Mouse (Mus musculus): ENCODE results near the gene Hsdl2. TPM values are rescaled to one million over a fixed set of nuclear protein-coding genes. Genes with fewer than 3 reads are reported as not detected.

Hsdl2 gene
- polyA plus RNA-seq, 1 experiment, result 21.3 TPM

DNA sequence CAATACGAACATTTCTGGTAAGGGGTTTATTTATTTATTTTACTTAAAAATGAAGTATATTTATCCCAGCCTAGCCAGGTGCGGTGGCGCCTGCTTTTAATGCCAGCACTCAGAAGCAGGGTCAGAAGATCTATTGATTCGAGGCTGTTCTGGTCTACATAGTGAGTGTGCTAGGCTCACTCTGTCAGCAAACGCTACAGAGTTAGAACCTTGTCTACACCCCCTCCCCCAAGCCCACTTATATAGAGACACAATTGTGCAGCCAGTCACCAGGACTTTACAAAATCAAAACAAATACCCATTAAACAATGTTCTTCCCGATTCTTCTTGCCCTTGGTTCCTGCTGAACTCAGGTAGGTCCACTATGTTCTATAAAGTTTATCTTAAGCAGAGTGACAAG is 823 bp downstream of the Hsdl2 start:
- peak overlapping the region; percentile 78 for H3K4me3 ChIP-seq (ENCODE audit: insufficient read depth, low read length)
- TF ChIP-seq CTCF (IDR thresholded peaks at IDR 0.05; ENCODE audit: borderline replicate concordance, insufficient read depth, low read length) (no peak), POLR2A (IDR thresholded peaks at IDR 0.05; ENCODE audit: low read depth, low read length) (no peak)
- peaks cover 7% of the 10 kb centered on the region; the same call in 1 of the 2 replicates for H3K4me1 ChIP-seq (ENCODE audit: control insufficient read depth, insufficient read depth, low read length)
- H3K27ac ChIP-seq (ENCODE audit: insufficient read depth, low read length), result no peak overlapping the region

DNA sequence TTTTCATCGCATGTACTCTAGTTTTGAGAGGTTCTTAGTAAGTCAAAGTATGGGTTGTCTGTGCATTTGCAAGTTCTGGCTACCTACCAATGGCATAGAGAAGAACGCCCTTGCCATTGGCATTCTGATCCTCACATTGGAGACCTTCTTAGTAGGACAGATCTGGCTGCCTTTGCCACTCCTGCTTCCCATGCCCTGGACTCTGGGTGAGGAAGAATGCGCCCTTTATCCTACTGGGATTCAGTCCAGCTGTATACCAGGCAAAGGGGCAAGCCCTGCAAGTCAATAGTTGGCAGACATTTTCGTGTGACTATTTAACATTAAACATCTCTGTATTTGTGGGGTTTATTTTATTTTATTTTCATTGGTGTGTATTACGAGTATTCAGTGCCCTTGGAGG is 3.7 kb downstream of the Hsdl2 start:
- TF ChIP-seq CTCF (IDR thresholded peaks at IDR 0.05; ENCODE audit: borderline replicate concordance, insufficient read depth, low read length) (no peak), POLR2A (IDR thresholded peaks at IDR 0.05; ENCODE audit: low read depth, low read length) (no peak)
- H3K4me3 ChIP-seq (ENCODE audit: insufficient read depth, low read length), result no peak overlapping the region
- H3K27ac ChIP-seq (ENCODE audit: insufficient read depth, low read length), result no peak overlapping the region
- H3K4me1 ChIP-seq (ENCODE audit: control insufficient read depth, insufficient read depth, low read length), result peaks cover 4% of the 10 kb centered on the region; the same call in 1 of the 2 replicates

GRCm38 (mm10) chr4:59587215-59587871 is 6.0 kb downstream of the Hsdl2 start:
- TF ChIP-seq CTCF (IDR thresholded peaks at IDR 0.05; ENCODE audit: borderline replicate concordance, insufficient read depth, low read length) (no peak), POLR2A (IDR thresholded peaks at IDR 0.05; ENCODE audit: low read depth, low read length) (no peak)
- no peaks in the 10 kb centered on the region for H3K4me1 ChIP-seq (ENCODE audit: control insufficient read depth, insufficient read depth, low read length)
- H3K27ac ChIP-seq (ENCODE audit: insufficient read depth, low read length), result no peak overlapping the region
- no peak overlapping the region for H3K4me3 ChIP-seq (ENCODE audit: insufficient read depth, low read length)

DNA sequence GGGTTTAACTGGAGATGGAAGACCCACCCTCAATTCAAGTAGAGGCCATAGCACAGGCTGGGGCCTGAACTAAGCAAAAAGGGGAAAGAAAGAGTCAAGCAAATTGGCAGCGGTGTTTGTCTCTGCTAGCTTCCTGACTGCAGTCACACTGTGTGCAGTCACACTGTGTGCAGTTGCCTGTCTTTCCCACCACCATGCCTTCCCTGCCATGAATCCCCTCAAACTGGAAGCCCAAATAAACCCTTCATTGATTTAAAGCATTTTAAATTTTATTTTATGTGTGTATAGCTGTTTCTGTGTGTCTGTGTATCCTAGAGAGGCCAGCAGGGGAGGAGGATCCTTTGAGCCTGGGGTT is 6.5 kb downstream of the Hsdl2 start:
- no peak overlapping the region for H3K4me3 ChIP-seq (ENCODE audit: insufficient read depth, low read length)
- no peak for TF ChIP-seq CTCF (IDR thresholded peaks at IDR 0.05; ENCODE audit: borderline replicate concordance, insufficient read depth, low read length)
- no peak for TF ChIP-seq POLR2A (IDR thresholded peaks at IDR 0.05; ENCODE audit: low read depth, low read length)

DNA sequence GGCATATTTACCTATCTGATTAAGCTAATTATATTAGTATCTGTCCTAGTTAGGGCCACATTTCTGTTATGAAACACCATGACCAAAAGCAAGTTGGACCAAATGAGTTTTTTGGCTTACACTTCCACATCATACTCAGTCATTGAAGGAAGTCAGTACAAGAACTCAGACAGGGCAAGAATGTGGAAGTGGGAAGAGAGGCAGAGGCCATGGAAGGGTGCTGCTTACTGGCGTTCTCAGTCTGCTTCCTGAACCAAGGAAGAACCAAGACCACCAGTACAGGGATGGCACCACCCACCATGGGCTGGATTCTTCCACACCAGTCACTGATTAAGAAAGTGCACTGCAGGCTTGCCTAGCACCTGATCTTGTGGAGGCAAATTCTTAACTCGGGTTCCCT is 13.3 kb downstream of the Hsdl2 start:
- Histone ChIP-seq H3K4me1 (ENCODE audit: control insufficient read depth, insufficient read depth, low read length) (no peaks in the 10 kb centered on the region), H3K27ac (ENCODE audit: insufficient read depth, low read length) (no peak overlapping the region), H3K4me3 (ENCODE audit: insufficient read depth, low read length) (no peak overlapping the region)
- no peak for TF ChIP-seq CTCF (IDR thresholded peaks at IDR 0.05; ENCODE audit: borderline replicate concordance, insufficient read depth, low read length)
- no peak for TF ChIP-seq POLR2A (IDR thresholded peaks at IDR 0.05; ENCODE audit: low read depth, low read length)

More for the DNA sequence above, 6.5 kb downstream of the Hsdl2 start:
- Histone ChIP-seq H3K4me1 (ENCODE audit: control insufficient read depth, insufficient read depth, low read length) (no peaks in the 10 kb centered on the region), H3K27ac (ENCODE audit: insufficient read depth, low read length) (no peak overlapping the region)

DNA sequence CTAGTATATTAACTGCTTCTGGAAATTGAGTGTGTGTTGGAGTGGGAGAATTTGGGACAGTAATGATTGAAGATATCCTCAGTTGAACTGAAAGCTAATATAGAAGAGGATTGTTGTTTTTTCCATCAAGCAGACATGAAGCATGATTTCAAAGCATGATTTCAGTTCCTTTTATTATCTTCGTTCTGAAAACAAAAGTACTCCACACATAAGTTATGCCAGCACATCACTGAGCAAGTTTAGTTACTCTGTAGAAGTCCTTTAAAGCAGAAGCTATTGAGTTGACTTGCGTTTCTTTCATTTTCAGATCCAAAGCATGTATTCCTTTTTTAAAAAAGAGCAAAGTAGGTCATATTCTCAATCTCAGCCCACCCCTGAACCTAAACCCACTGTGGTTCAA is 15.2 kb downstream of the Hsdl2 start:
- Histone ChIP-seq H3K4me1 (ENCODE audit: control insufficient read depth, insufficient read depth, low read length) (no peaks in the 10 kb centered on the region), H3K27ac (ENCODE audit: insufficient read depth, low read length) (no peak overlapping the region), H3K4me3 (ENCODE audit: insufficient read depth, low read length) (no peak overlapping the region)
- TF ChIP-seq POLR2A (IDR thresholded peaks at IDR 0.05; ENCODE audit: low read depth, low read length), result no peak
- TF ChIP-seq CTCF (IDR thresholded peaks at IDR 0.05; ENCODE audit: borderline replicate concordance, insufficient read depth, low read length), result no peak

DNA sequence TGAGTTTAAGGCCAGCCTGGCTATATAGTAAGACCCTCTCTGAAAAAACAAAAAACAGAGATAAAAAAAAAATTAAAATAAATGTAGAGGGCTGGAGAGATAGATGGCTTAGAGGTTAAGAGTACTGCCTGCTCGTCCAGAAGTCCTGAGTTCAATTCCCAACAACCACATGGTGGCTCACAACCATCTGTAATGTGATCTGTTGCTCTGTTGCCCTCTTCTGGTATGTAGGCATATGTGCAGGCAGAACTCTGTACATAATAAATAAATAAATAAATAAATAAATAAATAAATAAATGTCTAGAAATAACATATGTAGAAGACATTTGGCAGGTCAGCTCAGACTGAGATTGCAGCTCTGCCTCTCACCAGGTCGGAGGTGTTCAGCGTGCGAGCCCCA is 21.3 kb downstream of the Hsdl2 start:
- Histone ChIP-seq H3K27ac (ENCODE audit: insufficient read depth, low read length) (no peak overlapping the region), H3K4me1 (ENCODE audit: control insufficient read depth, insufficient read depth, low read length) (no peaks in the 10 kb centered on the region), H3K4me3 (ENCODE audit: insufficient read depth, low read length) (no peak overlapping the region)
- TF ChIP-seq CTCF (IDR thresholded peaks at IDR 0.05; ENCODE audit: borderline replicate concordance, insufficient read depth, low read length) (no peak), POLR2A (IDR thresholded peaks at IDR 0.05; ENCODE audit: low read depth, low read length) (no peak)

GRCm38 (mm10) chr4:59604892-59605291 is 23.5 kb downstream of the Hsdl2 start:
- Histone ChIP-seq H3K27ac (ENCODE audit: insufficient read depth, low read length) (no peak overlapping the region), H3K4me1 (ENCODE audit: control insufficient read depth, insufficient read depth, low read length) (no peaks in the 10 kb centered on the region), H3K4me3 (ENCODE audit: insufficient read depth, low read length) (no peak overlapping the region)
- TF ChIP-seq CTCF (IDR thresholded peaks at IDR 0.05; ENCODE audit: borderline replicate concordance, insufficient read depth, low read length) (no peak), POLR2A (IDR thresholded peaks at IDR 0.05; ENCODE audit: low read depth, low read length) (no peak)

- no peaks in the 10 kb centered on the region for H3K4me1 ChIP-seq (ENCODE audit: control insufficient read depth, insufficient read depth, low read length)
- no peak overlapping the region for H3K4me3 ChIP-seq (ENCODE audit: insufficient read depth, low read length)
- H3K27ac ChIP-seq (ENCODE audit: insufficient read depth, low read length), result no peak overlapping the region
- TF ChIP-seq CTCF (IDR thresholded peaks at IDR 0.05; ENCODE audit: borderline replicate concordance, insufficient read depth, low read length) (no peak), POLR2A (IDR thresholded peaks at IDR 0.05; ENCODE audit: low read depth, low read length) (no peak)
Measured at GRCm38 (mm10) chr4:59605501-59605900, 24.1 kb downstream of the Hsdl2 start.

DNA sequence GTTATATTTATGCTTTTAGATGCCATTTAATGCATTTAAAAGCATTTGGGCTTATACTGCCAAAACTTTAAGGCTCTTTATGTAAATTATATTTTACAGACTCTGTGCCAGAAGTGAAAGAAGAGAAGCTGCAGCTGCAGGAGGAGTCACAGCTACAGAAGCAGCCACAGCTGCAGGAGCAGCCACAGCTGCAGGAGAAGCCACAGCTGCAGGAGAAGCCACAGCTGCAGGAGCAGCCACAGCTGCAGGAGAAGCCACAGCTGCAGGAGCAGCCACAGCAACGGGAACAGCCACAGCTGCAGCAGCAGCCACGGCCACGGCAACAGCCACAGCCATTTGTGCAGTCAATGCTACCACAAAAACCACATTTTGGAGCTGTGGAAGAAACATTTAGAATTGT is 29.0 kb downstream of the Hsdl2 start:
- no peak overlapping the region for H3K27ac ChIP-seq (ENCODE audit: insufficient read depth, low read length)
- TF ChIP-seq POLR2A (IDR thresholded peaks at IDR 0.05; ENCODE audit: low read depth, low read length), result no peak
- no peak for TF ChIP-seq CTCF (IDR thresholded peaks at IDR 0.05; ENCODE audit: borderline replicate concordance, insufficient read depth, low read length)
- no peak overlapping the region for H3K4me3 ChIP-seq (ENCODE audit: insufficient read depth, low read length)
- no peaks in the 10 kb centered on the region for H3K4me1 ChIP-seq (ENCODE audit: control insufficient read depth, insufficient read depth, low read length)

Data from embryonic fibroblast, embryonic 13.5 days (primary cell).